Mouse (Mus musculus): ENCODE results near the gene Gdf1. TPM values are rescaled to one million over a fixed set of nuclear protein-coding genes. Genes with fewer than 3 reads are reported as not detected.

Gdf1 gene
- polyA plus RNA-seq, 1 experiment from 2014 or later, result 4.3 TPM

DNA sequence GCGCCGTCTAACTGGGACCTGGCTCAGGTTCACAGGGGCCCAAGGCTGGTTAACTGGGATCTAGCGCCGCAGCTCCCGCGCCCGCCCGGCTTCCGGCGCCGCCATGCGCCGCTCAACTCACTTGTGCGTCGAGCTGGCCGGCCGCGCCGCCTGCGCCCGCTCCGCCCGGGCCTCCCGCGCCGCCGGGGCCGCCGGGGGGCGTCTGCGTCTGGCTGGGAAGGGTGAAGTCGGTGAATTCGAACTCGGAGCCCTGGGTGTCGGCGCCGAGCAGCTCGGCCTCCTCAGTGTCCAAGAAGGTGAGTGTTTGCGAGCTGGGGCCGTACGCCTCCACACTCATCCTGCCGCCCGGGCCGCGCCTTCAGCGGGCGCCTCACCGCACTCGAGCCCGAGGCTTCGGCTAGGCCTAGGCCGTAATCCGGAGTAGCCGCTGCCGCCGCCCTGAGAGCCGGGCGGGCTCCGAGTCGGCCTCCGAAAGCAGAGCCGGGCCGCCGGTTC is 23.1 kb downstream of the Gdf1 start:
- Histone ChIP-seq H3K4me1 (replicated peaks) (peaks cover 62% of the 10 kb centered on the region), H3K4me3 (peak overlapping the region; percentile 73), H3K27ac (peak overlapping the region; percentile 96), H3K27me3 (ENCODE audit: insufficient read depth, poor library complexity, severe bottlenecking) (no peaks in the 10 kb centered on the region), H3K9me3 (no peaks in the 10 kb centered on the region), H3K36me3 (peaks cover 37% of the 10 kb centered on the region)
- DNase-seq (ENCODE audit: low spot score), result no peak
- under 1% methylated on average over 64 of the region's 64 CpGs for WGBS

GRCm38 (mm10) chr8:70353194-70353817 is 23.7 kb downstream of the Gdf1 start, which contains the start of gene Upf1:
Gene Upf1 (minus strand): TSS chr8:70353278.
- Histone ChIP-seq H3K27me3 (ENCODE audit: insufficient read depth, poor library complexity, severe bottlenecking) (peaks cover 3% of the 10 kb centered on the region; the same call in 1 of the 2 replicates), H3K4me1 (replicated peaks) (peaks cover 56% of the 10 kb centered on the region), H3K36me3 (peaks cover 31% of the 10 kb centered on the region), H3K4me3 (peak within 1 kb of the TSS; percentile 73), H3K27ac (peak within 1 kb of the TSS; percentile 96), H3K9me3 (no peaks in the 10 kb centered on the region)
- DNase-seq (ENCODE audit: low spot score), result peak; percentile 99
- under 1% methylated on average over 67 of the region's 69 CpGs for WGBS

GRCm38 (mm10) chr8:70354004-70354403 is 24.4 kb downstream of the Gdf1 start:
- H3K4me1 ChIP-seq (replicated peaks), result peaks cover 49% of the 10 kb centered on the region

GRCm38 (mm10) chr8:70356111-70356510 is 26.5 kb downstream of the Gdf1 start:
- DNase-seq (ENCODE audit: low spot score), result no peak
- Histone ChIP-seq H3K27me3 (ENCODE audit: insufficient read depth, poor library complexity, severe bottlenecking) (peaks cover 4% of the 10 kb centered on the region; the same call in 1 of the 2 replicates), H3K4me1 (replicated peaks) (peaks cover 27% of the 10 kb centered on the region), H3K36me3 (0 out of 2 replicates have a peak, but pooled peaks cover 3% of the 10 kb centered on the region), H3K9me3 (no peaks in the 10 kb centered on the region), H3K4me3 (no peak overlapping the region), H3K27ac (no peak overlapping the region)
- 93% methylated on average over 1 of the region's 1 CpGs for WGBS

More at GRCm38 (mm10) chr8:70354004-70354403, 24.4 kb downstream of the Gdf1 start:
- Histone ChIP-seq H3K27me3 (ENCODE audit: insufficient read depth, poor library complexity, severe bottlenecking) (peaks cover 4% of the 10 kb centered on the region; the same call in 1 of the 2 replicates), H3K27ac (peak overlapping the region; percentile 96), H3K4me3 (peak overlapping the region; percentile 73), H3K36me3 (peaks cover 24% of the 10 kb centered on the region), H3K9me3 (no peaks in the 10 kb centered on the region)
- WGBS, result 70% methylated on average over 4 of the region's 4 CpGs
- DNase-seq (ENCODE audit: low spot score), result no peak

DNA sequence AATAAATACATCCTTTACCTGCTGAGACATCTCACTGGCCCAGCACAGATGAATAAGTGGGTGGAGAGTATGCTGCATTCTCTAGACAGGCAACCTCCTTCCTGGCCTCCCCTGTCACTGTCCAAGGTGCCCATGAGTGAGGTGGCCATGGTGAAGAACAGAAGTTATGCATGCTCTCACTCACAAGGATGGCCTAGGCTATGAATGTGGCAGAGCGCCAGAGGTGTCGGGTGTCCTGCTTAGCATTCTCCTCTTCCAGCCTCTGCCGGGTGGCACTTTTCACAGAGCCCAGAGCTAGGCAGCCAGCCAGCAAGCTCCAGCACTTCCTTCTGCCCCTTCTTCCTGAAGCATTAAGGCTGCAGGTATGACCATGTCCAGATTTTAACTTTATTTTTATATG is 29.8 kb downstream of the Gdf1 start:
- Histone ChIP-seq H3K27ac (no peak overlapping the region), H3K27me3 (ENCODE audit: insufficient read depth, poor library complexity, severe bottlenecking) (peaks cover 17% of the 10 kb centered on the region; the same call in 1 of the 2 replicates), H3K9me3 (no peaks in the 10 kb centered on the region), H3K36me3 (no peaks in the 10 kb centered on the region), H3K4me1 (replicated peaks) (peaks cover 15% of the 10 kb centered on the region), H3K4me3 (no peak overlapping the region)
- DNase-seq (ENCODE audit: low spot score), result no peak
- WGBS, result 52% methylated on average over 3 of the region's 3 CpGs

DNA sequence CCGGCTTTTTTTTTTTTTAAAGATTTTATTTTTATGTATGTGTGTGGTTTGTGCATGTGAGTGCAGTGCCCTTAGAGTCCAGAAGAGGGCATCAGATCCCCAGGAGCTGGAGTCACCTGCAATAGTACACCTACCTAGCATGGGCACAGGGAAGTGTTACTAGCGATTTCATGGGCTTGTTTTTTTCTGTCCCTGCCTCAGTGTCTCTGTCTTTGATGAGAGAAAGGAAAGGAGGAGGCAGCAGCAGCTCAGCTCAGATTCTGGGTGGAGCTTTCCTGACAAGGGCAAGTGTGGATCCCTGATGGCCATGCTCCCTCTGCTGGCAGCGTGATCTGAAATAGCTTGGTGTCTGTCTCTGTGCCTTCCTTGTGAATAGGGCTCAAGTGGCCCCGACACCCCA is 31.2 kb downstream of the Gdf1 start:
- H3K9me3 ChIP-seq, result no peaks in the 10 kb centered on the region
- no peak overlapping the region for H3K27ac ChIP-seq
- peaks cover 16% of the 10 kb centered on the region for H3K4me1 ChIP-seq (replicated peaks)
- peak; percentile 33 for DNase-seq (ENCODE audit: low spot score)
- WGBS, result 52% methylated on average over 4 of the region's 4 CpGs
- H3K4me3 ChIP-seq, result no peak overlapping the region
- peaks cover 21% of the 10 kb centered on the region for H3K27me3 ChIP-seq (ENCODE audit: insufficient read depth, poor library complexity, severe bottlenecking)
- H3K36me3 ChIP-seq, result no peaks in the 10 kb centered on the region

DNA sequence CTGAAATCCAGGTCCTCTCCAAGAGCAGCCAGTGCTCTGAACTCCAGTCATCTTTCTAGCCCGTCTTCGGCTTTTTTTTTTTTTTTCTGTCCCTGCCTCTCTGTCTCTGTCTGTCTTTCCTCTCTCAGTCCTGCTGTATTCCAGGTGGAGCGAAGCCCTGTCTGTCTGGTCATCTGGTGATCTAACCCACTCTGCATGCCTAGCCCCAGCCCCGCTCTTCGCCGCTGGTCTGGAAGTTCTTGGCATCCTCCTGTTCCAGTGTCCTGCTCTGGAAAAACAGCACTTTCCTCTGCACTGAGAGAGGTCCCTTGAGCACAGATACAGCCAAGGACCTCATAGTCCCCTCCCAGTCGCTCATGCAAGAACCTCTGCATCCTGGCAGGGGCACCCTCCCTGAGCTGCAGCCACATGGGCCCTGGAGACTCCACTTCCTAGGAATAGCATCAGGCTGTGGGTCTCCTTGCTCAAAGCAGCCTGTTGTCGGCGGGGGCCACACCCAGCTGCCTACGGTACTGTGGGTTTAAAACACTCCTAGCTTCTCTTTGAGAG is 31.9 kb downstream of the Gdf1 start:
- Histone ChIP-seq H3K4me1 (replicated peaks) (peaks cover 16% of the 10 kb centered on the region), H3K27me3 (ENCODE audit: insufficient read depth, poor library complexity, severe bottlenecking) (peaks cover 28% of the 10 kb centered on the region), H3K27ac (no peak overlapping the region), H3K9me3 (no peaks in the 10 kb centered on the region), H3K4me3 (no peak overlapping the region), H3K36me3 (no peaks in the 10 kb centered on the region)
- DNase-seq (ENCODE audit: low spot score), result no peak
- 78% methylated on average over 10 of the region's 10 CpGs for WGBS

- 24% methylated on average over 5 of the region's 5 CpGs for WGBS
- no peaks in the 10 kb centered on the region for H3K36me3 ChIP-seq
- DNase-seq (ENCODE audit: low spot score), result peak; percentile 30
- peaks cover 27% of the 10 kb centered on the region for H3K27me3 ChIP-seq (ENCODE audit: insufficient read depth, poor library complexity, severe bottlenecking)
- H3K27ac ChIP-seq, result no peak overlapping the region; the same call in 1 of the 2 replicates
- no peak overlapping the region for H3K4me3 ChIP-seq
- no peaks in the 10 kb centered on the region for H3K9me3 ChIP-seq
- peaks cover 16% of the 10 kb centered on the region for H3K4me1 ChIP-seq (replicated peaks)
Measured at GRCm38 (mm10) chr8:70364066-70364465, 34.4 kb downstream of the Gdf1 start.

DNA sequence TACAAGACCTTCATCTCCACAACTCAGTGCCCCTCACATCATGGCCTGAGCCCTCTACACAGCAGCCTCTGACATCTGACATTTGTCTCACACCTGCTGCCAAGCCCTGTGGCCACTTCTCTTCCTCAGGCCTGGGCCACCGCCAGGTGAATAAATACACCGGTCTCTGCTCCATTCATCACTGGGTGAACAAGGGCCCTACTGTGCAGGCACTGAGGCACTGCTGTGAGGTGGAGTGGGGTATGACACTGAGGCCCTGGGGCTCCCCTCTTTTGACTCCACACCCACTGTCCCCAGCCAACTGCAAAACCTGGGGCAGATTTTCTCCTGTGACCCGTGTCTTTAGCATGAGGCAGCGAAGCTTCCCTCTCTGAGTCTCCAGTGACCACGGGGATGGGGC is 37.0 kb downstream of the Gdf1 start:
- Histone ChIP-seq H3K4me1 (replicated peaks) (peaks cover 16% of the 10 kb centered on the region), H3K27ac (no peak overlapping the region), H3K9me3 (no peaks in the 10 kb centered on the region), H3K27me3 (ENCODE audit: insufficient read depth, poor library complexity, severe bottlenecking) (peaks cover 47% of the 10 kb centered on the region), H3K36me3 (no peaks in the 10 kb centered on the region), H3K4me3 (no peak overlapping the region)
- DNase-seq (ENCODE audit: low spot score), result no peak
- 66% methylated on average over 5 of the region's 5 CpGs for WGBS

- Histone ChIP-seq H3K27me3 (ENCODE audit: insufficient read depth, poor library complexity, severe bottlenecking) (peaks cover 77% of the 10 kb centered on the region), H3K4me3 (no peak overlapping the region), H3K4me1 (replicated peaks) (peaks cover 27% of the 10 kb centered on the region), H3K27ac (no peak overlapping the region; the same call in 1 of the 2 replicates), H3K36me3 (no peaks in the 10 kb centered on the region), H3K9me3 (no peaks in the 10 kb centered on the region)
- no peak for DNase-seq (ENCODE audit: low spot score)
- 78% methylated on average over 7 of the region's 7 CpGs for WGBS
Measured at GRCm38 (mm10) chr8:70370476-70370875, 40.9 kb downstream of the Gdf1 start.

GRCm38 (mm10) chr8:70371951-70372350 is 42.3 kb downstream of the Gdf1 start:
- H3K9me3 ChIP-seq, result no peaks in the 10 kb centered on the region
- H3K36me3 ChIP-seq, result no peaks in the 10 kb centered on the region
- WGBS, result 34% methylated on average over 6 of the region's 6 CpGs
- H3K27ac ChIP-seq, result no peak overlapping the region
- no peak for DNase-seq (ENCODE audit: low spot score)
- H3K27me3 ChIP-seq (ENCODE audit: insufficient read depth, poor library complexity, severe bottlenecking), result peaks cover 81% of the 10 kb centered on the region
- H3K4me1 ChIP-seq (replicated peaks), result peaks cover 39% of the 10 kb centered on the region
- no peak overlapping the region for H3K4me3 ChIP-seq

DNA sequence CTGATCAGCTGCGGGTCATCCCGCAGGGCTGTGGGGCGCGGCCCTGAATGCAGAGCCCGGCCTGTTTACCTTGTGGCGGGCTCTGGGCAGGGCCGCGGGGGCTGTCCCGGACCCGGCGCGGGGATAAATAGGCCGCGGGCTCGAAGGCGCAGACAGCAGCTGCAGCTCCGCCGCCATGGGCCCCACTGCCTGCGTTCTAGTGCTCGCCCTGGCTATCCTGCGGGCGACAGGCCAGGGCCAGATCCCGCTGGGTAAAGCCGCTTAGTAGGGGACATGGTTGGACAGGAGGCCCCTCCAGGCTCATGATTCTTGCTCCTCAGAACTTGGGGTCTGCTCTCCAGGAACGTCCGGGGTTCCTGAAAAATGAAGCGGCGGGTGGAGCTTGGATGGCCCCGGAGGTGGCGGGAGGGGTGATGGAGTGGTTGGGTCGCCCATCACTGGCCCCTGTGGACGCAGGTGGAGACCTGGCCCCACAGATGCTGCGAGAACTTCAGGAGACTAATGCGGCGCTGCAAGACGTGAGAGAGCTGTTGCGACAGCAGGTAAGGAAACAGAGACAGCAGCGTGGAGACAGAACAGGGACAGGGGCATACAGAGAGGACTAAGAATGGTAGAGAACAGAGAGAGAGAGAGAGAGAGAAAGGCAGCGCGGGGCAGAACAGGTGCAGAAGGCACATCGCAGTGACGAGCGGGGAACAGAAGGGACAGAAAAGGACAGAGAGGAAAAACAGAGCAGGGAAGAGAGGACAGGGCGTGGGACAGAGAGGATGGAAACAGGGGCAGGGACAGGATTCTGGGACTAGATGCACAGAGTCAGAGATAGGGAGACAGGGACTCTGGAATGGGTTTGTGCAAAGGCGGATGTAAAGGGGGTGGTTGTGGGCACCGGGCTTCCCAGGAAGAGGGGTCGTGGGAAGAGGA is 44.0 kb downstream of the Gdf1 start, which contains the start of gene Comp:
Gene Comp, plus strand, starts transcription at position 162 of the 921 bp plus-strand sequence.
- peak; percentile 31 for DNase-seq (ENCODE audit: low spot score)
- Histone ChIP-seq H3K27ac (peak within 1 kb of the TSS; percentile 24; the same call in 1 of the 2 replicates), H3K36me3 (no peaks in the 10 kb centered on the region), H3K4me3 (peak within 1 kb of the TSS; percentile 47), H3K27me3 (ENCODE audit: insufficient read depth, poor library complexity, severe bottlenecking) (peaks cover 98% of the 10 kb centered on the region), H3K9me3 (no peaks in the 10 kb centered on the region), H3K4me1 (replicated peaks) (peaks cover 39% of the 10 kb centered on the region)
- WGBS, result 3% methylated on average over 47 of the region's 47 CpGs
